Mouse (Mus musculus): Measurements from ENCODE around the gene Ehd4. TPM values are rescaled to one million over a fixed set of nuclear protein-coding genes. Genes with fewer than 3 reads are reported as not detected.

Ehd4 gene
- polyA plus RNA-seq, 1 experiment from 2014 or later, result 17.5 TPM

GRCm38 (mm10) chr2:120125461-120125860, 28.9 kb downstream of the Ehd4 start:
- H3K27ac ChIP-seq (ENCODE audit: low read length), result no peak overlapping the region
- no peak overlapping the region for H3K4me3 ChIP-seq (ENCODE audit: low read depth, low read length)
- H3K4me2 ChIP-seq (ENCODE audit: low read depth, low read length), result no peak overlapping the region
- ATAC-seq (ENCODE audit: low read depth), result no peak
- no peaks in the 10 kb centered on the region for H3K9me3 ChIP-seq (replicated peaks; ENCODE audit: control insufficient read depth, low read length)
- 77% methylated on average over 1 of the region's 1 CpGs for WGBS (ENCODE audit: insufficient replicate concordance)
- H3K27me3 ChIP-seq (ENCODE audit: control insufficient read depth, insufficient read depth, low read depth, low read length), result no peaks in the 10 kb centered on the region
- 0 out of 2 replicates have a peak, but pooled peaks cover 2% of the 10 kb centered on the region for H3K36me3 ChIP-seq (ENCODE audit: control insufficient read depth, insufficient read depth)
- no peaks in the 10 kb centered on the region; the same call in 1 of the 2 replicates for H3K4me1 ChIP-seq (ENCODE audit: control insufficient read depth, low read depth, low read length)
- no peak overlapping the region for H3K9ac ChIP-seq (ENCODE audit: low read depth, low read length)

GRCm38 (mm10) chr2:120124946-120125345, 29.5 kb downstream of the Ehd4 start:
- H3K36me3 ChIP-seq (ENCODE audit: control insufficient read depth, insufficient read depth), result 0 out of 2 replicates have a peak, but pooled peaks cover 2% of the 10 kb centered on the region
- no peaks in the 10 kb centered on the region; the same call in 1 of the 2 replicates for H3K4me1 ChIP-seq (ENCODE audit: control insufficient read depth, low read depth, low read length)
- no peak overlapping the region for H3K4me2 ChIP-seq (ENCODE audit: low read depth, low read length)
- no peaks in the 10 kb centered on the region for H3K9me3 ChIP-seq (replicated peaks; ENCODE audit: control insufficient read depth, low read length)
- no peak overlapping the region for H3K4me3 ChIP-seq (ENCODE audit: low read depth, low read length)
- no peaks in the 10 kb centered on the region for H3K27me3 ChIP-seq (ENCODE audit: control insufficient read depth, insufficient read depth, low read depth, low read length)
- no peak for ATAC-seq (ENCODE audit: low read depth)
- 78% methylated on average over 2 of the region's 2 CpGs for WGBS (ENCODE audit: insufficient replicate concordance)
- no peak overlapping the region for H3K9ac ChIP-seq (ENCODE audit: low read depth, low read length)
- no peak overlapping the region for H3K27ac ChIP-seq (ENCODE audit: low read length)

DNA sequence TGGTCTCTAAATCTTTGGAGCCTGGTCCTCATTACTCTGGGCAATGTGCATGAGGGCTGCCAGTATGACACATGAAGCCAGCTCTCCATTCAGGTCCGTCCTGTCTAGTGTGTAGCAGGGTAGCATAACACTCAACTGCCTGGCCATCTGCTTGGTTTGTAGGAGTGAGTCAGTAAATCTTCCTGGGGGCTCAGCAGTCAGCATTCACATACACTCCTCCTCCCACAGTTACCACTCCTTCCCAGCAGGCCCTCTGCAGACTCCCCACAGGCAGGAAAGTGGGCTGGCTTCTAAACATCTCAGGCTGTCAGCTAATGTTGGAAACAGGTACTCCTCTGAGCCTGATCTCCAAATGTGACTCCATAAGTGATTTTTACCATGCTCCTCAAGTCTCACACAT, 30.3 kb downstream of the Ehd4 start:
- 0 out of 2 replicates have a peak, but pooled peaks cover 2% of the 10 kb centered on the region for H3K36me3 ChIP-seq (ENCODE audit: control insufficient read depth, insufficient read depth)
- H3K4me3 ChIP-seq (ENCODE audit: low read depth, low read length), result no peak overlapping the region
- no peak overlapping the region for H3K4me2 ChIP-seq (ENCODE audit: low read depth, low read length)
- H3K9me3 ChIP-seq (replicated peaks; ENCODE audit: control insufficient read depth, low read length), result no peaks in the 10 kb centered on the region
- H3K27ac ChIP-seq (ENCODE audit: low read length), result no peak overlapping the region
- ATAC-seq (ENCODE audit: low read depth), result no peak
- H3K27me3 ChIP-seq (ENCODE audit: control insufficient read depth, insufficient read depth, low read depth, low read length), result no peaks in the 10 kb centered on the region
- 69% methylated on average over 1 of the region's 1 CpGs for WGBS (ENCODE audit: insufficient replicate concordance)
- H3K4me1 ChIP-seq (ENCODE audit: control insufficient read depth, low read depth, low read length), result no peaks in the 10 kb centered on the region; the same call in 1 of the 2 replicates
- H3K9ac ChIP-seq (ENCODE audit: low read depth, low read length), result no peak overlapping the region

GRCm38 (mm10) chr2:120122983-120123382, 31.4 kb downstream of the Ehd4 start:
- H3K4me1 ChIP-seq (ENCODE audit: control insufficient read depth, low read depth, low read length), result no peaks in the 10 kb centered on the region; the same call in 1 of the 2 replicates
- H3K9ac ChIP-seq (ENCODE audit: low read depth, low read length), result no peak overlapping the region
- no peak overlapping the region for H3K4me2 ChIP-seq (ENCODE audit: low read depth, low read length)
- H3K9me3 ChIP-seq (replicated peaks; ENCODE audit: control insufficient read depth, low read length), result no peaks in the 10 kb centered on the region
- no peak overlapping the region for H3K4me3 ChIP-seq (ENCODE audit: low read depth, low read length)
- no peak for ATAC-seq (ENCODE audit: low read depth)
- WGBS (ENCODE audit: insufficient replicate concordance), result 79% methylated on average over 6 of the region's 6 CpGs
- H3K27ac ChIP-seq (ENCODE audit: low read length), result no peak overlapping the region
- 0 out of 2 replicates have a peak, but pooled peaks cover 2% of the 10 kb centered on the region for H3K36me3 ChIP-seq (ENCODE audit: control insufficient read depth, insufficient read depth)
- H3K27me3 ChIP-seq (ENCODE audit: control insufficient read depth, insufficient read depth, low read depth, low read length), result no peaks in the 10 kb centered on the region

- no peak for ATAC-seq (ENCODE audit: low read depth)
- H3K9me3 ChIP-seq (replicated peaks; ENCODE audit: control insufficient read depth, low read length), result no peaks in the 10 kb centered on the region
- H3K36me3 ChIP-seq (ENCODE audit: control insufficient read depth, insufficient read depth), result no peaks in the 10 kb centered on the region
- no peak overlapping the region for H3K27ac ChIP-seq (ENCODE audit: low read length)
- H3K4me2 ChIP-seq (ENCODE audit: low read depth, low read length), result no peak overlapping the region
- H3K4me3 ChIP-seq (ENCODE audit: low read depth, low read length), result no peak overlapping the region
- H3K4me1 ChIP-seq (ENCODE audit: control insufficient read depth, low read depth, low read length), result no peaks in the 10 kb centered on the region; the same call in 1 of the 2 replicates
- whole genome bisulfite sequencing (ENCODE audit: insufficient replicate concordance), result 55% methylated on average over 6 of the region's 6 CpGs
- no peak overlapping the region for H3K9ac ChIP-seq (ENCODE audit: low read depth, low read length)
- no peaks in the 10 kb centered on the region for H3K27me3 ChIP-seq (ENCODE audit: control insufficient read depth, insufficient read depth, low read depth, low read length)
These were observed 37.1 kb downstream of the Ehd4 start for GRCm38 (mm10) chr2:120117346-120117745.

DNA sequence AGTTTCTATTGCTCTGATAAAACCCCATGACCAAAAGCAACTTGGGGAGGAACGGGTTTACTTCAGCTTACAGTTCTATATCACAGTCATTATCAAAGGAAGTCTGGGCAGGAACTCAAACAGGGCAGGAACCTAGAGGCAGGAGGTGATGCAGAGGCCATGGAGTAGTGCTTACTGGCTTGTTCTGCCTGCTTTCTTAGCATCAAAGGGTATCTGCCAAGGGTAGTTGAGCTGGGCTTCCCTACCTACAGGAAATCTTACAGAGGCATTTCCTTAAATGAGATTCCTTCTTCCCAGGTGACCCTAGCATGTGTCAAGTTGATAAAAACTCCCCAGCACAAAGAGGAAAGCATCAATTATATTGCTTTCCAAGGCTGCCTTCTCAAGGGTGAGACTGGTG, 38.0 kb downstream of the Ehd4 start:
- Histone ChIP-seq H3K4me2 (ENCODE audit: low read depth, low read length) (no peak overlapping the region), H3K4me3 (ENCODE audit: low read depth, low read length) (no peak overlapping the region), H3K9me3 (replicated peaks; ENCODE audit: control insufficient read depth, low read length) (no peaks in the 10 kb centered on the region), H3K4me1 (ENCODE audit: control insufficient read depth, low read depth, low read length) (no peaks in the 10 kb centered on the region; the same call in 1 of the 2 replicates), H3K36me3 (ENCODE audit: control insufficient read depth, insufficient read depth) (no peaks in the 10 kb centered on the region), H3K27ac (ENCODE audit: low read length) (no peak overlapping the region), H3K27me3 (ENCODE audit: control insufficient read depth, insufficient read depth, low read depth, low read length) (no peaks in the 10 kb centered on the region), H3K9ac (ENCODE audit: low read depth, low read length) (no peak overlapping the region)
- no peak for ATAC-seq (ENCODE audit: low read depth)
- WGBS (ENCODE audit: insufficient replicate concordance), result 25% methylated on average over 1 of the region's 1 CpGs

GRCm38 (mm10) chr2:120114977-120115376, 39.4 kb downstream of the Ehd4 start:
- no peaks in the 10 kb centered on the region for H3K9me3 ChIP-seq (replicated peaks; ENCODE audit: control insufficient read depth, low read length)
- 67% methylated on average over 4 of the region's 4 CpGs for WGBS (ENCODE audit: insufficient replicate concordance)
- no peak overlapping the region for H3K4me3 ChIP-seq (ENCODE audit: low read depth, low read length)
- ATAC-seq (ENCODE audit: low read depth), result peak; percentile 51; the same call in 1 of the 2 replicates
- no peak overlapping the region for H3K4me2 ChIP-seq (ENCODE audit: low read depth, low read length)
- no peaks in the 10 kb centered on the region for H3K27me3 ChIP-seq (ENCODE audit: control insufficient read depth, insufficient read depth, low read depth, low read length)
- H3K9ac ChIP-seq (ENCODE audit: low read depth, low read length), result no peak overlapping the region
- no peaks in the 10 kb centered on the region; the same call in 1 of the 2 replicates for H3K4me1 ChIP-seq (ENCODE audit: control insufficient read depth, low read depth, low read length)
- no peaks in the 10 kb centered on the region for H3K36me3 ChIP-seq (ENCODE audit: control insufficient read depth, insufficient read depth)
- no peak overlapping the region for H3K27ac ChIP-seq (ENCODE audit: low read length)

DNA sequence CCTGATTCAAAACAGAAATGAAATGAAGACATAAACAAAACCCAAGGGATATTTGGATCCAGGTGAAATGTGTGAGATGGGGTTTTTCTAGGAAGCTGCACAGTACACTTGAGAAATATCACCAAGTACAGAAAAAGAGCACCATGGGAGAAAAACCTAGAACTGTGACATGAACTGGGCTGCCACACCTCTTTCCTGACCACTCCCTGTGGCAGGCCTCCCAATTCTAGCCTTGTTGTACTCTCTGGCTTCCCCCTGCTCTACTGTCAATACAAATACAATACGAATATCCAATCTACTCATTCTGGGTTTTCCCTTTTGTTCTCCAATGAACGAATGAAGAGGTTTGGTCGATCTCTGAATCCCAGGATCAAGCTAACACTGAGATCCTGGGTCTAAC, 40.4 kb downstream of the Ehd4 start:
- no peaks in the 10 kb centered on the region for H3K9me3 ChIP-seq (replicated peaks; ENCODE audit: control insufficient read depth, low read length)
- no peak overlapping the region for H3K9ac ChIP-seq (ENCODE audit: low read depth, low read length)
- no peak overlapping the region for H3K4me2 ChIP-seq (ENCODE audit: low read depth, low read length)
- H3K4me3 ChIP-seq (ENCODE audit: low read depth, low read length), result no peak overlapping the region
- 66% methylated on average over 3 of the region's 3 CpGs for WGBS (ENCODE audit: insufficient replicate concordance)
- no peaks in the 10 kb centered on the region for H3K36me3 ChIP-seq (ENCODE audit: control insufficient read depth, insufficient read depth)
- H3K27ac ChIP-seq (ENCODE audit: low read length), result no peak overlapping the region
- no peaks in the 10 kb centered on the region; the same call in 1 of the 2 replicates for H3K4me1 ChIP-seq (ENCODE audit: control insufficient read depth, low read depth, low read length)
- no peaks in the 10 kb centered on the region for H3K27me3 ChIP-seq (ENCODE audit: control insufficient read depth, insufficient read depth, low read depth, low read length)
- ATAC-seq (ENCODE audit: low read depth), result no peak

- H3K27me3 ChIP-seq (ENCODE audit: control insufficient read depth, insufficient read depth, low read depth, low read length), result no peaks in the 10 kb centered on the region
- H3K27ac ChIP-seq (ENCODE audit: low read length), result no peak overlapping the region
- H3K36me3 ChIP-seq (ENCODE audit: control insufficient read depth, insufficient read depth), result no peaks in the 10 kb centered on the region
- no peak overlapping the region for H3K9ac ChIP-seq (ENCODE audit: low read depth, low read length)
- H3K4me1 ChIP-seq (ENCODE audit: control insufficient read depth, low read depth, low read length), result no peaks in the 10 kb centered on the region; the same call in 1 of the 2 replicates
- WGBS (ENCODE audit: insufficient replicate concordance), result 74% methylated on average over 6 of the region's 6 CpGs
- no peaks in the 10 kb centered on the region for H3K9me3 ChIP-seq (replicated peaks; ENCODE audit: control insufficient read depth, low read length)
- no peak overlapping the region for H3K4me3 ChIP-seq (ENCODE audit: low read depth, low read length)
- H3K4me2 ChIP-seq (ENCODE audit: low read depth, low read length), result no peak overlapping the region
- ATAC-seq (ENCODE audit: low read depth), result no peak
These were observed 40.9 kb downstream of the Ehd4 start for GRCm38 (mm10) chr2:120113476-120113875.
